Mouse (Mus musculus) G1E (cell line): ENCODE measurements around the gene Col4a2.

Experiments
- CTCF ChIP-seq: IDR thresholded peaks from 2 replicates; pipeline ENCODE4 v1.5.1; 2012; ENCODE audit warnings: low read depth, low read length, inconsistent platforms, mixed read lengths
- GATA1 ChIP-seq: IDR thresholded peaks from 2 replicates; pipeline ENCODE4 v1.6.1; 2012; ENCODE audit warnings: borderline replicate concordance, low read length, inconsistent platforms, mixed read lengths
- TAL1 ChIP-seq: conservative IDR thresholded peaks from 2 replicates; pipeline ENCODE4 v1.6.1; 2012; ENCODE audit warnings: low read depth, low read length, inconsistent platforms, mixed read lengths

DNA sequence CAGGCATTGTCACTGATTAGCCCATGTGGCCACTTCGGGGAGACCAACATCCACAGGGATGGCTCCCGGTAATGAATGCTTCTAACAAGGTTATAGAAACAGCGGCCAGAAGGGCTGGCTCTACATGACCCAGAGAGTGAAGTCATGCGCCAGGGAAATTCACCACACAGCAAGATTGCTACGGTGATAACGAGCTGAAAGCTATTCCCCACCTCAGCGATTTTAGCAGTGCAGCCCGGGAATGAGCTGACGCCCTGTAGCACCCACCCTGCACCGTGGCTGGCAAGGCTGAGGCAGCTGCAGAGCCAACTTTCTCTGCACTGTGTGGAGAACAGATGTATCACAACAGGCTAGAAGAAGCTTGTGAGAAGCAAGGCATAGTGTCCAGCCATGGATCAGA lies 30.5 kb upstream of the Col4a2 start:
- TF ChIP-seq GATA1 (no peak), CTCF (no peak), TAL1 (no peak)
